Mouse (Mus musculus): ENCODE results near the gene Tceanc2.
A peak's percentile ranks its signal among the peaks of the same experiment; 100 is the strongest.
"Not testable (repeated sequence)": the region's sequence is repeated elsewhere in the genome, so short reads cannot be mapped to it uniquely, and the experiment has no call there.

Gene Tceanc2

GRCm38 (mm10) chr4:107125101-107125500, 53.8 kb downstream of the Tceanc2 start:
- no peak for DNase-seq

GRCm38 (mm10) chr4:107124376-107124775, 54.5 kb downstream of the Tceanc2 start:
- DNase-seq: no peak

GRCm38 (mm10) chr4:107121165-107121943, 57.6 kb downstream of the Tceanc2 start:
- peak; percentile 52 to 55 for DNase-seq

GRCm38 (mm10) chr4:107120676-107121075, 58.2 kb downstream of the Tceanc2 start:
- no peak for DNase-seq

DNA sequence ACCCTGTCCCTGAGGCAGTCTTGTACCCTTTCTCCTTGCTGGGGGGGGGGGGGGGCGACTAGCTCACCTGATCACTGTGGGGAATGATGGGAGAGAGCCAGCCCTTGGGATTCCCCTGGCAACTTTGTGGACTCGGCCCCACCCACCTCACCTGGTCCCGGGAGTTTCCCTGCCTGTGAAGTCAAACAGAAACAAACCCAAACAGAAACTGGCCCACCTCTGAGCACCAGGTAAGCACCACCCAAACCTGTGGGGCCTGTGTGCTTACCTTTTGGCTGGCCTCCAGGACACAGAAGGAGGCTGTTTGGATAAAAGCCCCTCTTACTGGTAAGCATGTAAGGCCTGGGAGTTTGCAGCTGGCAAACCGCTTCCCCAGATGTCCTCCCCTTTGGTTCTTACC, 59.9 kb downstream of the Tceanc2 start:
- DNase-seq: peak; percentile 5 to 44

- no peak for DNase-seq
These were observed 61.1 kb downstream of the Tceanc2 start for GRCm38 (mm10) chr4:107117741-107118385.

DNA sequence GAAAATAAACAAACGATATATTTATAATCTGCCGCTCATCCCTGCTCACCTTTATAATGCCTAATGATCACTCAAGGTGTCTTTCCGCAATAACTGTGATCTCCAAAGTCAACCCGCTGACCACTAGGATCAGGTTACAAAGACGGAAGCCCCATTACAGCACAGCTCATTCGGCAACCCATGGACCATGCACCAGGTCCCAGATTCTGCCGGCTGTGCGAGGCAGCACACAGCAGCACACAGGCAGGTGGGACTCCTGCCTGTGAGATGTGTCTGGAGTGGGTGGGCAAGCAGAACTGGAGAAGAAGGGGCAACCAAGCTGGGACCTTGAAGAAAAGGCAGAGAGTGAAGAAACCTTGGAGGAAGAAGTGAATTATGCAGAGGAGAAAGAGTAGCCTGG, 64.6 kb downstream of the Tceanc2 start:
- DNase-seq: no peak

GRCm38 (mm10) chr4:107109181-107109580, 69.7 kb downstream of the Tceanc2 start:
- not testable (repeated sequence) for DNase-seq

GRCm38 (mm10) chr4:107108291-107108731, 70.6 kb downstream of the Tceanc2 start:
- no peak for DNase-seq

DNA sequence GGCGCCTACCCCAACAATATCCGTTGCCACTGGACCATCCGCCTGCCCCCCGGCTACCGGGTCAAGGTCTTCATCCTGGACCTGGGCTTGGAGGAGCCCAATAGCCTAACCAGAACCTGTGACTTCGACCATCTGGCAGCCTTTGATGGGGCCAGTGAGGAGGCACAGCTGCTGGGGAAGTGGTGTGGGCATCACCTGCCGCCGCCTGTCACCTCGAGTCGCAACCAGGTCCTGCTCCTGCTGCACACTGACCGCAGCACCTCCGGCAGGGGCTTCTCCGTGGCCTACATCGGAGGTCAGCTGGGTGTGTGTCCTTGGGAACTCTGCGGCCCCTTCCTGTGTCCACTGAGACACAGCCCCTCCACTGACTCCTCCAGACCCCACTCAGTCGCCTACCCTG, 72.1 kb downstream of the Tceanc2 start:
- DNase-seq: no peak

DNA sequence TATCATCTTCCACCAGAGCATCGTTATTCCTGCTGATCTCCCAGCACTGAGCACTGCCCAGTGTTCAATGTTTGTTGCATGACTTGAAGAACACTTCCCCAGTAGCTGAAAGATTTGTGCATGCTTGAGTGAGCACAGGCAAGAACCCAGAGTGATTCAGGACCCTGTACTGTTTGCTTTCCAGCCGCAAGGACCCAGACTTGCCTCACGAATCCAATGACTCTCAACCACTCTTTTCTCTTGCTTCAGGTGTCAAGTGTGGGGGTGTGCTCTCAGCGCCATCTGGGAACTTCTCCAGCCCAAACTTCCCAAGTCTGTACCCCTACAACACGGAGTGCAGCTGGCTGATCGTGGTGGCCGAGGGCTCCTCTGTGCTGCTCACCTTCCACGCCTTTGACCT, 76.7 kb downstream of the Tceanc2 start:
- DNase-seq: no peak

DNA sequence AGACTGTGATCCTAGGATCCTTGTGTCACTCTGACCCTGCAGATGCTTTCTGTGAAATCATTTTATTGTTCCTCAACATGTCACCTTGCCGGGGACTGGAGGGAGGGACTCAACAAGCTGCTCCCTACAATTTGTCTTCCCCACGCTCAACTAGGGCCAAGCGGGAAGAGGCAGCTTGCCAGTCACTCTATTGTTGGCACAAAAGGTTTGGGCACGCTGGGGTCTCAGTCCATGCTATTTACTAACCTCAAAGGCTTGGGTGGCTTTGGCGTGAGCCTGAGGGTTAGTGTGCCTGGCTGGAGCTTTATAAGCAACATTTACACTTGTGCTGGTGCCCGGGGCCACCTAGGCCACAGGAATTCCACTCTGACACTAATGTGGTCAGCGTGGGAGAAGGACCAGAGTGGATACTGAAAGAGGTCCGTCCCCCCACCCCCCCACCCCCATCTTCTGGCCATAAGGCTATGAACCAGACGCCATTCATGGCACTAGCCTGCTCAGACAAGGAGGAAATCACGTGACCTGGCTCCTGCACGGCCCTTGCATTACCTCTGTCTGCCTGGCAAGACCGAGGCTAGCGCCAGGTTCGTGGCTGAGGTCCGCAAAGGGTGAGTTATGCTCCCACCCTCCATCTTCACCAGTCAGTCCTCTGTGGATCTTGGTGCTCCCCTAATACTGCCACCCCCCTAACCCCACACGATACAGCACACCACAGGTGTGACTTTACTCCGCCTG, 80.0 kb downstream of the Tceanc2 start:
- DNase-seq: no peak

- DNase-seq: no peak
These were observed 80.5 kb downstream of the Tceanc2 start for GRCm38 (mm10) chr4:107098375-107098774.

- DNase-seq: no peak
These were observed 81.0 kb downstream of the Tceanc2 start for GRCm38 (mm10) chr4:107097871-107098270.

DNA sequence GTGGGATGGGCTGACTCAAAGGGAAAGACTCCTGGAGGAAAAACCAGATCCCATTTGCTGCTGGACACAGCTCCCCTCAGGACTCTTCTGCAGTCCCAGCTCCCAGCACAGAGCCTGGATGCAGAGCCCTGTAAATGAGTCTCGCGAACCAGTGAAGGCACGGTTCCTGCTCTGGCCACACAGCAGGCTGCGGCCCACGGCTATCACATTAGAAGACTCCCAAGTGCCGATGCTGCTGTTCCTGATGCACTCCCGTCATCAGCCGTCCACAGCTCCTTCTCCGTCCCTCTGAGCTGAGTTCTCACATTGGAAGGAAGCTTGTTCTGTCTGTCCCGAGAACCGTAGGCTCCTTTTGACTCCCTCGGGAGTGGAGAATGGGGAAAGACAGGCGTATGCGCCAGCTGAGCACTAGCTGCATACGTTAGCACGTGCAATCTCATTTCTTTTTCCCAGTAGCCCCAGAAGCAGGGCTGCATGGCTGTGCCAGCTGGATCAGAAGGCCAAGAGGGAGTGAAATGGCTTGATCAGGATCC, 82.0 kb downstream of the Tceanc2 start, which contains the start of gene Cdcp2:
TSS of gene Cdcp2 (plus strand) at position 51 of the 533 bp plus-strand sequence.
- no peak for DNase-seq

DNA sequence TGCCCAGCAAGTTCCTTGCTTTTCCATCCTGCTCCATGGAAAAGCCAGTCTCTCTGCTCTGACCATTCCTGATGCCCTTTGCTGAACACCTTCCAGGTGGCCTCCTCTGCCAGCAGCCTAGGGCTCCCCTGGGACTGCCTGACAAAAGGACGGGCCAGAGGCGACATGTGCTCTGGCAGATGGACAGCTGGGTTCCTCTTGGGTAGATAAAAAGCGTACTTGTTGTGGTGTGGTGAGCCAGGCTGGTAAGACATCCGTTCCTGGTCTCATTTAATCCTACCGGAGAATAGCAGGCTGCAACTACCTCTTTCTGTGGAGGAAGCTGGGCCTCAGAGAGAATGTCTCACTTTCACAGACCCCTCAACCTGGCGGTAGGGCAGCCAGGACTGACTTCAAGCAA, 82.9 kb downstream of the Tceanc2 start:
- DNase-seq: no peak

- no peak for DNase-seq
These were observed 84.3 kb downstream of the Tceanc2 start for GRCm38 (mm10) chr4:107094484-107095187.

DNA sequence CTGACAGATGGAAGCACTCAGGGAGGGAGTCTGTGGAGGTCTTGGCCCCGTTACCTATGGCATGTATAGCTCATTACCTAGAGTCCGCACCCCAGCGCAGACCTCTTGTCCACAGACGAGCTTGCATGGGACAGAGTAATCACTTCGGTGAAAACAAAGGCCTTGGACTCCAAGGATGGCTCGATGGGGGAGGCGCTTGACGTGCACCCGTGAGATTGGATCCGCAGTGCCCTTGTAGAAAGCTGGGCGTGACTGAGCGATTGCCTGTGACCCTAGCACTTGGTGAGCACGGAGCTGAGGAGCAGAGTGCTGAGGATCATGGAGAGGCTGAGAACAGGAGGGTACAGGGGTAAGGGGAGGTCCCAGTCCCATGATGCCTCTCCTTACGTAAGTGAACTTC, 87.2 kb downstream of the Tceanc2 start:
- no peak for DNase-seq

GRCm38 (mm10) chr4:107084858-107085257, 94.1 kb downstream of the Tceanc2 start:
- DNase-seq: no peak

GRCm38 (mm10) chr4:107084343-107084742, 94.6 kb downstream of the Tceanc2 start:
- no peak for DNase-seq

All from lung, postnatal 4 days (tissue).